Mouse (Mus musculus): Measurements from ENCODE around the gene Arhgap21. TPM values are rescaled to one million over a fixed set of nuclear protein-coding genes. Genes with fewer than 3 reads are reported as not detected.

The Arhgap21 gene
- 12.2 and 12.7 TPM in 2 replicates for polyA plus RNA-seq (2012; rRNA removed; ENCODE audit: low replicate concordance)

DNA sequence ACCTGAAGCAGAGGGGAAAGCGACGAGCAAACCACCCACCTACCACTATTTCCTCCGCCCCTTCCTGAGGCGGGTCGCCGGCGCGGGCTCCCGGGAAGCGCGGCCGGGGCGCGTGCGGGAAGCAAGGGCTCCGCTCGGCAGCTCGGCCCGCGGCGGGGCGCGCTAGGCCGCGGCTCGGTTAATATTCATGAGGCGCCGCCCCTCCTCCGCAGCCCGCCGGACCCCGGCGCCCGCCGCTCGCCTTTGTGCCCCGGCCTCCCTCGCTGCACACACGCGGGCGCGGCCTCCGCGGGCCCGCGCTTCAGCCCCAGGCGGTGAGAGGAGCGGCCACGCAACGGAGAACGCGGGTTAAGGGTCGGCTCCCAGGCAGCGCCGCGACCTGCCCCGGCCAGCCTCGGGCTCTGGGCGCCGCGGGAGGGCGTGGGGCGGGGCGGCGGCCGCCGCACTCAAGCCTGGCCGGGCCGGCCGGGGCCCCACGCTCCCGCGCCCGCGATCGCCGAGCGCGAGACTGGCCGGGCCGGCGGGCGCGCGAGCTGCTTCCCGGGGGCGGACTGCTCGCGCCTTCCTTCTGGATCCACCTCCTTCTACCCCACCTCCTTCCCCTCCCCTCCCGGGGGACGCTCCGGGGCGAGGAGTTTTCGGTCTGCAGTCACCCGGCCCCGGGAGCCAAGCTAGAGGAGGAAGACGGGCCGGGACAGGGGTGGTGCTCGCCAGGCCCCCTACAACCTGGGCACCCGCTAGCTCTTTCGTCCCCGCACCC is at the start of gene Arhgap21:
Gene Arhgap21 (minus strand): TSS at position 441 of the 760 bp plus-strand sequence.

Other genes starting within 250 kb of the Arhgap21 start
- 0.13 TPM in 1 of 2 replicates, not detected in the other for gene Enkur, start 236.5 kb upstream of the Arhgap21 start, polyA plus RNA-seq (2012; rRNA removed; ENCODE audit: low replicate concordance)
- gene Thnsl1, start 236.8 kb upstream of the Arhgap21 start, polyA plus RNA-seq (2012; rRNA removed; ENCODE audit: low replicate concordance): 1.9 and 4.3 TPM in 2 replicates